Mouse (Mus musculus) erythroblast, embryonic 14.5 days (primary cell): ENCODE measurements around the gene Ttc38. TPM values are rescaled to one million over a fixed set of nuclear protein-coding genes. Genes with fewer than 3 reads are reported as not detected.

Experiments used
- H3K27me3 ChIP-seq: 2 replicates; pipeline ENCODE4 v1.6.1; 2012; ENCODE audit warnings: inconsistent platforms; ENCODE audit not compliant: control insufficient read depth
- H3K36me3 ChIP-seq: 2 replicates; pipeline ENCODE4 v1.6.1; 2012; ENCODE audit warnings: mild to moderate bottlenecking, inconsistent platforms; ENCODE audit not compliant: control insufficient read depth
- H3K4me1 ChIP-seq: 2 replicates; pipeline ENCODE4 v1.6.1; 2012; ENCODE audit warnings: inconsistent platforms; ENCODE audit not compliant: control insufficient read depth
- H3K4me3 ChIP-seq: replicated peaks from 2 replicates; pipeline ENCODE3; 2012; ENCODE audit warnings: moderate library complexity, mild to moderate bottlenecking, inconsistent platforms
- H3K9me3 ChIP-seq: 2 replicates; pipeline ENCODE4 v1.6.1; 2012; ENCODE audit warnings: low read length, inconsistent platforms, mixed read lengths; ENCODE audit not compliant: control insufficient read depth
- GATA1 ChIP-seq: IDR thresholded peaks from 2 replicates; pipeline ENCODE4 v1.6.1; 2012; ENCODE audit warnings: low read length, inconsistent platforms, mixed read lengths
- TAL1 ChIP-seq: IDR thresholded peaks from 3 replicates; pipeline ENCODE4 v1.6.1; 2012; ENCODE audit warnings: low read length, inconsistent platforms, mixed read lengths
- polyA plus RNA-seq: library from polyadenylated mRNA; stranded (reverse); fragments of >175 nt; gene quantifications from 2 replicates; pipeline ENCODE4 v1.2.3, GENCODE M21; 2012

Ttc38 gene
- polyA plus RNA-seq, 1 experiment: 0.16 TPM

GRCm38 (mm10) chr15:85810806-85811521, 21.1 kb upstream of the Ttc38 start:
- Histone ChIP-seq H3K4me1 (peaks cover 44% of the 10 kb centered on the region), H3K27me3 (no peaks in the 10 kb centered on the region), H3K36me3 (peaks cover 18% of the 10 kb centered on the region), H3K4me3 (peak overlapping the region; percentile 82), H3K9me3 (peaks cover 12% of the 10 kb centered on the region)
- no peak for TF ChIP-seq TAL1

DNA sequence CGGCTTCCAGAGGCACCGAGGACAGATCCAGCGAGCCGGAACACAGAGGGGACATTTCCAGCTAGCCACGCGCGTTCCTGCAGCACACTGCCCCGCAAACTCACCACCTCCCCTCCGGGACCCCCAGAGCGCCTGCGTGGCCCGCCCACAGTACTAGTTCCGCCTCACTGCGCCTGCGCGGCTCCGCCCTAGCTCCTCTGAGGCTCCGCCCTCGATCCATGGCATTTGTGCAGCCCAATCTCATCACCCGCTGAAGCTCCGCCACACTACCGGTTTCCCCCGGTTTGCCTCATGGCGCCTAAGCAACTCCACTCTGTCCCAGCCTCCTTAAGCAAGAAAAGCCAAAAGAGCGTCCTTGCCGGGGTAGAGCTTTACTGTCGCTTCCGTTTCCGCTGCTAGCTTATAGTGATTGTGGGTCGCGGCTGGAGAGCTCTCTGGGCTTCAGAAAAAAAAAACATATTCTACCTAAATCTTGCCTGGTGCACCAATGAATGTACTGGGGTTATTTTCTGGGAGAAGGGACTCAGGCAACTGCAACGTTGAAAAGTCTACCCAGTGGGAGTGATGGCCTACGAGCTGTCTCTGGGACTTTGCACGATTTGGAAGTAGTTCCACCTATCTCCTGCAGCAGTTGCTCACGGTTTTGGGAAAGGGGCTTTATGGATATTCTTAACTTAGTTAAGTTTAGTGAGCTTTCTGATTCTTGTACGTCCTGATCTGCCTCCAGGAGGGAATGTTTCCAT, 20.4 kb upstream of the Ttc38 start, which contains the start of gene Cdpf1:
TSS of gene Cdpf1 (minus strand) at position 163 of the 743 bp plus-strand sequence.
- Histone ChIP-seq H3K4me1 (peaks cover 44% of the 10 kb centered on the region), H3K36me3 (peaks cover 18% of the 10 kb centered on the region), H3K9me3 (peaks cover 20% of the 10 kb centered on the region), H3K27me3 (no peaks in the 10 kb centered on the region; the same call in 1 of the 2 replicates), H3K4me3 (peak within 1 kb of the TSS; percentile 82)
- no peak for TF ChIP-seq GATA1
- TF ChIP-seq TAL1: no peak

DNA sequence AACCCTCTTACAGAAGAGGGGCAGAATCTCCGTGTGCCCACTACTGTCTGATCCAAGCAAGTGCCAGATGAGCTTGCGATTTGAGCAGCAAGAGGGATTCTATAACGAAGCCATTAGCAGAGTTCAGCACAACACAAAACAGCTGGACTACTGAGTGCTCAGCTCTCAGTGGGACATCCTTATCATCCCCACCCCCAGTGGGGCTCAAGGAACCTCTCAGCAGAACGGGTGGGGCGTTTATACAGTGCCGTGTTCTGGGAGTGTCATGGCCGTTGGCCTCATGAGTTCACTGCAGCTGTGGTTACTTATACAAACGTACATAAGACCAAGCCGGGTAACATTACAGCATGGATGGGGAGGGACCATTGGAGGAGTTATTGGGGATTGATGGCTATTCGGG, 18.7 kb upstream of the Ttc38 start:
- Histone ChIP-seq H3K9me3 (peaks cover 37% of the 10 kb centered on the region), H3K27me3 (no peaks in the 10 kb centered on the region; the same call in 1 of the 2 replicates), H3K4me3 (peak overlapping the region; percentile 4), H3K4me1 (peaks cover 44% of the 10 kb centered on the region), H3K36me3 (peaks cover 6% of the 10 kb centered on the region)
- TF ChIP-seq TAL1 (no peak), GATA1 (no peak)

DNA sequence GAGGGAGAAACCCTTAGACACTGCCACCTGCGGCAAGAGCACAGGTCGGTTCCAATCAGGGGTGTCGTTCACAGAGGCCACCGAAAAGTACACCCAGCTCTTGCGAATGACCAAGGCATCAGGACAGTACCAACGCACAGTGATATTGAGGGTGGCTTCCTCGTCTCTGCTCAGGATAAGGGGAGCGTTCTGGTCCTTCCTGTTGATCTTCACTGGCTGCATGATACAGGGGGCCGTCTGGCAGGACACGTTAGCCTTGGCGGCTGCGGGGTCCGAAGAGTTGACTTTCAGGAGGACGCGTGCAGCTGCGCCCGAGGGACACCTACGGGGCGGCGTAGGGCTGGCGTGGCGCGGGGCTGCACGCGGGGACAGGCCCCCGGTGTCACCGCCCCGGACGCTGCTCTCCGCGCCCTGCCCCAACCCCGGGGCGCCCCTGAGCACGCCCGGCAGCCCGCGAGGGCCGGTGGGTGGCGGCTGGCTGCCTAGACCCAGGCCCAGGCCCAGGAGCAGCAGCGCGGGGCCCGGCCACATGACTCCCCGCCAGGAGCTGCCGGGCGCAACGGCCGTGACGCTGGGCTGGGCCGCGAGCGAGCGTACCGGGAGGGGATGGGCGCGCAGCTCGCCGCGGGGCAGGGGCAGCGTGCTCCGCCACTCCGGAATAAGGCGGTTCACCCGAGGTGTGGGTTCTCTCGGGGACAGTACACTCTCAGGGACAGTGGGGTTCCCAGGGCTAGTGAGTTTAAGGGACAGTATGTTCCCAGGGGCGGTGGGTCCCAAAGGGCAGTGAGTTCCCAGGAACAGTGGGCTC, 10.7 kb upstream of the Ttc38 start, which contains the start of gene Pkdrej:
TSS of gene Pkdrej (minus strand) at position 532 of the 808 bp plus-strand sequence.
- TF ChIP-seq GATA1: no peak
- TF ChIP-seq TAL1: no peak
- Histone ChIP-seq H3K36me3 (no peaks in the 10 kb centered on the region; the same call in 1 of the 2 replicates), H3K4me3 (peak within 1 kb of the TSS; percentile 62), H3K4me1 (peaks cover 19% of the 10 kb centered on the region), H3K27me3 (peaks cover 15% of the 10 kb centered on the region), H3K9me3 (peaks cover 42% of the 10 kb centered on the region)

GRCm38 (mm10) chr15:85822011-85822359, 10.1 kb upstream of the Ttc38 start:
- no peak for TF ChIP-seq TAL1
- no peak for TF ChIP-seq GATA1
- H3K27me3 ChIP-seq: peaks cover 15% of the 10 kb centered on the region
- no peaks in the 10 kb centered on the region; the same call in 1 of the 2 replicates for H3K36me3 ChIP-seq
- peak overlapping the region; percentile 62 for H3K4me3 ChIP-seq
- peaks cover 25% of the 10 kb centered on the region for H3K4me1 ChIP-seq
- peaks cover 36% of the 10 kb centered on the region for H3K9me3 ChIP-seq

- Histone ChIP-seq H3K4me1 (peaks cover 37% of the 10 kb centered on the region), H3K4me3 (peak overlapping the region; percentile 44), H3K27me3 (peaks cover 4% of the 10 kb centered on the region), H3K9me3 (no peaks in the 10 kb centered on the region), H3K36me3 (no peaks in the 10 kb centered on the region; the same call in 1 of the 2 replicates)
- TF ChIP-seq TAL1 (peak; percentile 44; the same call in 2 of the 3 replicates), GATA1 (no peak)
These were observed 5.4 kb upstream of the Ttc38 start for GRCm38 (mm10) chr15:85826676-85827075.

GRCm38 (mm10) chr15:85828071-85828470, 4.0 kb upstream of the Ttc38 start:
- no peaks in the 10 kb centered on the region; the same call in 1 of the 2 replicates for H3K36me3 ChIP-seq
- H3K9me3 ChIP-seq: no peaks in the 10 kb centered on the region
- no peak for TF ChIP-seq TAL1
- no peak for TF ChIP-seq GATA1
- H3K4me3 ChIP-seq: no peak overlapping the region
- H3K27me3 ChIP-seq: no peaks in the 10 kb centered on the region
- H3K4me1 ChIP-seq: peaks cover 47% of the 10 kb centered on the region

DNA sequence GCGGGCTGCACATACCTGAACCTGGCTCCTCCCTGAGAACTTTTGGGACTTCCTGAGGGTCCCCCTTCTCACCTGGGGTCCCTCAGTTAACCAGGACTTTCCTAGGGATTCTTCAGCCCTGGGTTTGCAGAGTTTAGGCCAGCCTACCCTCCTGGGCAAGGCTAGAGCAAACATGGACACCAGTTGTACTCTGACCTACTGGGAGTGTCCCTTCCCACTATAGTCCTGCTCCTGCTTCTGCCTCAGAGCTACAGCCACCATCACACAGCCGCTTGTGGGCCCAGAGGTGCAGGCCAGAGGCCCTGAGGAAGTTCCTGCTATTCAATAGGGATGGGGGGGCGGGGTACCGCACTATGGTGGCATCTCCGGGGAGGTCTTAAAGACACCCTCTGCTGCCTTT, 2.6 kb upstream of the Ttc38 start:
- H3K4me3 ChIP-seq: no peak overlapping the region
- H3K9me3 ChIP-seq: no peaks in the 10 kb centered on the region
- H3K4me1 ChIP-seq: peaks cover 48% of the 10 kb centered on the region
- peaks cover 1% of the 10 kb centered on the region; the same call in 1 of the 2 replicates for H3K36me3 ChIP-seq
- no peaks in the 10 kb centered on the region for H3K27me3 ChIP-seq
- TF ChIP-seq TAL1 (no peak), GATA1 (no peak)

- no peak for TF ChIP-seq TAL1
- TF ChIP-seq GATA1: no peak
- Histone ChIP-seq H3K36me3 (peaks cover 2% of the 10 kb centered on the region; the same call in 1 of the 2 replicates), H3K4me3 (peak overlapping the region; percentile 75), H3K9me3 (no peaks in the 10 kb centered on the region), H3K27me3 (no peaks in the 10 kb centered on the region), H3K4me1 (peaks cover 32% of the 10 kb centered on the region)
These were observed 493 bp downstream of the Ttc38 start for GRCm38 (mm10) chr15:85832599-85832998.
